13 mouse cellular contexts compared by ENCODE assay signal in the genomic region with DNA sequence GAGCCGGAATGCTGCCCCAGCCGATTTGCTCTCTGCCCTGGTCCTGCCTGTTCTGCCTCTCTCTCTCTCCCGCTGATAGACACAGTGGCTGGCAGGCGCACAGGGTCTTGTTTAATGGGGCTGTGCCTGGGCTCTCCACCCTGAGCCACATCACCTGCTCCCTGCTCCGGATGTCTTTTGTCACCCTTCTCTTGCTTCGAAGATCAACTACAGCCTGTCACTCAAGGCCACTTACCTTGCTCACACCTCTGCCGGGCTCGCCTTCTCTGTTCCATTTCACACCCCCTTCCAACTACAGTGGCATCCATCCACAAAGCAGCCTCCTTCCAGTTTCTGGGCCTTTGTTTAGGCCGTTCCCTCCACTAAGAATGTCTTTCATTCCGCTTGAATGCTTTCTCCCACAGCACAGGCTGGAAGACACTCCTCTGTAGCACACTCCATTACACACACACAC. TPM values are rescaled to one million over a fixed set of nuclear protein-coding genes. Genes with fewer than 3 reads are reported as not detected.
A peak's percentile ranks its signal among the peaks of the same experiment; 100 is the strongest.
DNase-seq lines count a peak whose midpoint lies in the region; ATAC-seq and TF ChIP-seq lines count a peak whose summit lies in the region.
"Had no signal": no experiment of that assay in that cellular context is flagged by ENCODE, and none has a peak within 500 bp of the region (broad histone marks: within the 10 kb centered on the region; RNA-seq: fewer than 3 reads in every experiment).

No protein-coding gene starts in this region.

- no peak overlapping the region for H3K4me3 ChIP-seq in forebrain, embryonic 16.5 days (replicated peaks; ENCODE audit: low read length)
- H3K4me3 ChIP-seq in midbrain, embryonic 13.5 days (replicated peaks) = no peak overlapping the region
- H3K4me3 ChIP-seq: heart, embryonic 12.5 days; limb, embryonic 15.5 days had no signal

- H3K27ac ChIP-seq in forebrain, embryonic 16.5 days (ENCODE audit: low read length) = peak overlapping the region; percentile 52; the same call in 1 of the 2 replicates
- peak overlapping the region; percentile 90 for H3K27ac ChIP-seq in midbrain, embryonic 13.5 days
- H3K27ac ChIP-seq: limb, embryonic 15.5 days had no signal

- H3K27me3 ChIP-seq in forebrain, embryonic 16.5 days (replicated peaks; ENCODE audit: control insufficient read depth, insufficient read depth, low read length) = no peaks in the 10 kb centered on the region
- H3K27me3 ChIP-seq in midbrain, embryonic 13.5 days = no peaks in the 10 kb centered on the region
- H3K27me3 ChIP-seq: limb, embryonic 15.5 days had no signal

- peak; percentile 37; the same call in 1 of the 2 replicates for ATAC-seq in forebrain, embryonic 16.5 days
- peak; percentile 43 for ATAC-seq in midbrain, embryonic 13.5 days
- no peak for ATAC-seq in erythroblast, adult 5-6 weeks (replicated peaks; ENCODE audit: low FRiP score, poor library complexity, severe bottlenecking)

- no peaks in the 10 kb centered on the region for H3K36me3 ChIP-seq in forebrain, embryonic 16.5 days (ENCODE audit: control insufficient read depth, insufficient read depth)
- H3K36me3 ChIP-seq in midbrain, embryonic 13.5 days = peaks cover 5% of the 10 kb centered on the region; the same call in 1 of the 2 replicates
- H3K36me3 ChIP-seq: heart, embryonic 12.5 days; limb, embryonic 15.5 days had no signal

- H3K9ac ChIP-seq in forebrain, embryonic 16.5 days (replicated peaks; ENCODE audit: low read depth, low read length) = peak overlapping the region; percentile 41; the same call in 1 of the 2 replicates
- peak overlapping the region; percentile 54 for H3K9ac ChIP-seq in midbrain, embryonic 13.5 days (replicated peaks)
- H3K9ac ChIP-seq: heart, embryonic 12.5 days; limb, embryonic 15.5 days had no signal

- H3K4me2 ChIP-seq in forebrain, embryonic 16.5 days (ENCODE audit: low read length) = no peak overlapping the region
- H3K4me2 ChIP-seq in midbrain, embryonic 13.5 days (replicated peaks) = peak overlapping the region; percentile 21; the same call in 1 of the 2 replicates
- H3K4me2 ChIP-seq: heart, embryonic 12.5 days; limb, embryonic 15.5 days had no signal

- TF ChIP-seq CTCF in brain, embryonic 14.5 days (IDR thresholded peaks at IDR 0.05; ENCODE audit: borderline replicate concordance, extremely low read depth, insufficient read depth, insufficient read length) = no peak

- H3K9me3 ChIP-seq in forebrain, embryonic 16.5 days (ENCODE audit: control insufficient read depth, low read length) = no peaks in the 10 kb centered on the region
- no peaks in the 10 kb centered on the region for H3K9me3 ChIP-seq in midbrain, embryonic 13.5 days
- H3K9me3 ChIP-seq: heart, embryonic 12.5 days; limb, embryonic 15.5 days had no signal

- peak; percentile 15 for DNase-seq in cerebellum, adult 11-12 months
- DNase-seq in cerebellum, adult 8-10 months = no peak
- peak; percentile 90 for DNase-seq in brain, embryonic 14.5 days (ENCODE audit: low read depth)
- no peak for DNase-seq in spleen, postnatal 36 days (ENCODE audit: low spot score in 2 of 2)
- no peak for DNase-seq in heart, postnatal 36 days
- DNase-seq: adrenal gland, postnatal 10 days; cerebellum, postnatal 14 days; kidney, adult 8-10 months had no signal

- 10% methylated on average over 10 of the region's 10 CpGs for WGBS in forebrain, embryonic 16.5 days
- WGBS in midbrain, embryonic 13.5 days = 7% methylated on average over 10 of the region's 10 CpGs

- intact Hi-C loops in heart, postnatal 36 days (cut with DNase I) = no loop called here

- TF ChIP-seq POLR2A in brain, embryonic 14.5 days (IDR thresholded peaks at IDR 0.05; ENCODE audit: borderline replicate concordance, extremely low read depth, insufficient read depth, insufficient read length, poor library complexity, severe bottlenecking) = no peak

- peaks cover 48% of the 10 kb centered on the region for H3K4me1 ChIP-seq in forebrain, embryonic 16.5 days (replicated peaks; ENCODE audit: control insufficient read depth, insufficient read depth, low read length)
- peaks cover 93% of the 10 kb centered on the region for H3K4me1 ChIP-seq in midbrain, embryonic 13.5 days (replicated peaks)

RNA-seq across cellular contexts. Expression of a gene that starts 15.7 kb away (rescaled TPM):
- polyA plus RNA-seq in brain, embryonic 14.5 days (2012; rRNA removed) = 110 and 141 TPM in 2 replicates
- 12.3 and 13.1 TPM in 2 replicates for polyA plus RNA-seq in forebrain, embryonic 16.5 days (2015; fragmentation: Nextera tagmentation; extraction: Ambion mirVana)
- 20.3 and 25.0 TPM in 2 replicates for polyA plus RNA-seq in midbrain, embryonic 13.5 days (2015; fragmentation: Nextera tagmentation; extraction: Ambion mirVana)
- total RNA-seq in erythroblast, adult 5-6 weeks (2015; ENCODE audit: low replicate concordance) = not detected in 2 replicates
- total RNA-seq in erythroblast, adult 5-6 weeks (2017; ENCODE audit: low replicate concordance) = 0.09 and 1.4 TPM in 2 replicates
- total RNA-seq in heart, postnatal 36 days (2021) = under 1 TPM; 0.16 to 0.39 TPM

Comparison
In these comparisons a context has a peak if more than half of its experiments do, and no peak if none do; other contexts are left out.
1. DNase-seq: peak in cerebellum, adult 11-12 months (single experiment) and brain, embryonic 14.5 days (single experiment); none in cerebellum, adult 8-10 months (single experiment), spleen, postnatal 36 days (0 of 2) and heart, postnatal 36 days (0 of 2).